Mouse (Mus musculus): Measurements from ENCODE around the gene Mns1. TPM values are rescaled to one million over a fixed set of nuclear protein-coding genes. Genes with fewer than 3 reads are reported as not detected.

Mns1 gene
- polyA plus RNA-seq, 1 experiment = 1.3 TPM

DNA sequence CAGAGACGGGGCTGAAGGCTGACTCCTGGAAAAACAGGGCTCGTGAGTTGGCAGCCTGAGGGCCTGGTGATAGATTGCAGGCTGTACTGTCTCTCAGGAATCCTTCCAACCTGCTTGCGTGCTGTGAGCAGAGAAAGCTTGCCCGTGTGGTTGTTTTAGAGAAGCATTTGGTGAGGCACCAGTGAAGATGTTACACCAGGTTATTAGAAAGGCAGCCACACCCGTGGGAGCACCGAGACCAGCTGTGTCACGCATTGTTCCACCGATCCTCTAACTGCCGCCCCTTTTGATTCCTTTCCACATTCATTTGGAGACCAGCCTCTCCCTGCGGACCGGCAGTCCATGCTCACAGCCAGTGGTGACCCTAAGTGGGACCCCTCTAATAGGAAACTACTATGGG lies 15.5 kb upstream of the Mns1 start:
- TF ChIP-seq POLR2A (IDR thresholded peaks at IDR 0.05; ENCODE audit: borderline replicate concordance, extremely low read depth, low read depth, low read length) = no peak

DNA sequence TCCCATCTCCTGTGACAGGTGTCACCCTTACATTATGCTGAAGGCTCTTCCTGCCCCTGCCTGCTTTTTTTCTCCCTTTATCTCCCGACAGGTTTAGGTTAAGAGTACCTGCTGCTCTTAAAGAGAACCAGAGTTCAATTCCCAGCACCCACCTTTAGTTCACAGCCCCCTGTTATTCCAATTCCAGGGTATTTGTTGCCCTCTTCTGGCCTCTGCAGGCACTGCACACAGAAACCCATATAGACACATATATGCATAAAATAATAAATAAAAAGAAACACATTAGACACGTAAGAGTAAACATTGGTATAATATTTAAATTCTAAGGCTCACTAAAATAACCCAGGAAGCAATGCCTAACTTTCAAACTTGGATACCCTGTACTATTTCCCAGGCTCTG lies 15.1 kb upstream of the Mns1 start:
- Histone ChIP-seq H3K4me1 (ENCODE audit: control insufficient read depth, insufficient read depth, low read length) (no peaks in the 10 kb centered on the region), H3K4me3 (replicated peaks; ENCODE audit: extremely low read depth, low read depth, low read length) (no peak overlapping the region)
- TF ChIP-seq POLR2A (IDR thresholded peaks at IDR 0.05; ENCODE audit: borderline replicate concordance, extremely low read depth, low read depth, low read length) = no peak
- no peak for TF ChIP-seq CTCF (IDR thresholded peaks at IDR 0.05; ENCODE audit: insufficient read depth, low read length)
- WGBS = 87% methylated on average over 2 of the region's 2 CpGs
- DNase-seq = no peak

More for the DNA sequence above, 15.5 kb upstream of the Mns1 start:
- no peak for DNase-seq
- Histone ChIP-seq H3K4me3 (replicated peaks; ENCODE audit: extremely low read depth, low read depth, low read length) (no peak overlapping the region), H3K4me1 (ENCODE audit: control insufficient read depth, insufficient read depth, low read length) (no peaks in the 10 kb centered on the region)
- WGBS = 51% methylated on average over 11 of the region's 11 CpGs

DNA sequence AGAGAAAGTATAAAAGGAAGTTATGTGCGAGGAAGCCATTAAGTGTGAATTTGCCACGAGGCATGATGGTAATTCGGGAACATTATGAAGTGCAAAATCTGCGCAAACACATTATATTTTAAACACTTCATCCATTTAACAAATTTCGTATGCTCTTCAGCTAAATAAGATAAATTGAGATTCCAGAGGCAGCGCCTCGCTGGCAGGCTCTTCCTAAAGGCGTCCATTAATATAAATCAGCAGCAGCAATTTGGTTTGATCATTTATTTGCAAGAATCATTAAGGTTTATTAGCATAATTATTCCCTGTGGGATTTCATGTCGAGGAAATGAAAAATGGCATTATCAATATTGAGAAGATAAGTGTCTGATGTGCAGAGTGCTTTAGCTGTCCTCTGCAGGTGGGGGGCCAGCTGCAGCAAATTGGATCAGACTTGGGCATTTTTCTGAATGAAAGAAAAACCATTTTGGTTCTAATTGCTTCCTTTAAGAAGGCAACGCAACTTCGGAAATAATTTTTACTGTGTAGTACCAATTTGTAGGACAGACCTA lies 12.4 kb upstream of the Mns1 start:
- WGBS = 73% methylated on average over 11 of the region's 11 CpGs
- TF ChIP-seq CTCF (IDR thresholded peaks at IDR 0.05; ENCODE audit: insufficient read depth, low read length) = no peak
- TF ChIP-seq POLR2A (IDR thresholded peaks at IDR 0.05; ENCODE audit: borderline replicate concordance, extremely low read depth, low read depth, low read length) = no peak
- H3K4me3 ChIP-seq (replicated peaks; ENCODE audit: extremely low read depth, low read depth, low read length) = no peak overlapping the region
- H3K4me1 ChIP-seq (ENCODE audit: control insufficient read depth, insufficient read depth, low read length) = no peaks in the 10 kb centered on the region
- DNase-seq = no peak

DNA sequence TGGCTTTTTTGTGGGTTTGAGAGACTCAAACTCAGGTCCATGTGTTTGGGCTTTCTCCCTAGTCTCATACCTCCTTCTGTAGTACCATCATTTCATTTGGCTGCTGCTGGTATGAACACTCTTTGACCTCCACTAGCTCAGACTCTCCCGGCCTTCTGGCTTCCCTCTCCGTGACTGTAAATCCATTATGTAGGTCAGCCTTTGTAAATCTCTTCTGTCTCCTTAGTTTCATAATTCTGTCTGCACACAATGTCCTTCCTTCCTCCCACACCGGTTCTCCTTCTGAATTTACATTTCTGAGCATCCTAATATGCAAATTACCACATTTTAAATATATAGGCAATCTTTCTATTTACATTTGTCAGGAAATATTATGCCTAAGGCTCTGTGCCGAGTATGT lies 9.9 kb upstream of the Mns1 start:
- Histone ChIP-seq H3K4me3 (replicated peaks; ENCODE audit: extremely low read depth, low read depth, low read length) (no peak overlapping the region), H3K4me1 (ENCODE audit: control insufficient read depth, insufficient read depth, low read length) (no peaks in the 10 kb centered on the region)
- TF ChIP-seq POLR2A (IDR thresholded peaks at IDR 0.05; ENCODE audit: borderline replicate concordance, extremely low read depth, low read depth, low read length) (no peak), CTCF (IDR thresholded peaks at IDR 0.05; ENCODE audit: insufficient read depth, low read length) (no peak)
- DNase-seq = no peak
- WGBS = 49% methylated on average over 4 of the region's 4 CpGs

DNA sequence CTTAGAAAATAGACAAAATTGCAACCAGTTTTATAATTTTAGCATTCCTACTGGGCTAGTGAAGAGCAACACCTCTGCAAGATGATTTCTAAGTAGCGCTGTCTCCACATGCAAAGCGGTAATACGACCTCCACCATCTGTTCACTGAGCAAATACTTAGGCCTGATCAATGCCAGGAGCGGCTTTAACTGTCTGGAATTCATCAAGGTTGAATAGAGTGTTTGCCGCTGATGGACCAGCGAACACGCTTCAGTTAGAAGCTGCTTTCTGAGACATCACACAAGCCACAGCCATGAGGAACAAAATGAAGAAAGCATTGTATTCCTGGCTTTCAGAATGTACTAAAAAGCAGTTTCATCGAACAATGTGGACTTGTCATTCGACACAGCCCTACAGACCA lies 2.9 kb upstream of the Mns1 start:
- H3K4me1 ChIP-seq (ENCODE audit: control insufficient read depth, insufficient read depth, low read length) = 0 out of 2 replicates have a peak, but pooled peaks cover 3% of the 10 kb centered on the region
- TF ChIP-seq CTCF (IDR thresholded peaks at IDR 0.05; ENCODE audit: insufficient read depth, low read length) = no peak
- TF ChIP-seq POLR2A (IDR thresholded peaks at IDR 0.05; ENCODE audit: borderline replicate concordance, extremely low read depth, low read depth, low read length) = no peak
- H3K4me3 ChIP-seq (replicated peaks; ENCODE audit: extremely low read depth, low read depth, low read length) = no peak overlapping the region
- DNase-seq = no peak
- 79% methylated on average over 9 of the region's 9 CpGs for WGBS

DNA sequence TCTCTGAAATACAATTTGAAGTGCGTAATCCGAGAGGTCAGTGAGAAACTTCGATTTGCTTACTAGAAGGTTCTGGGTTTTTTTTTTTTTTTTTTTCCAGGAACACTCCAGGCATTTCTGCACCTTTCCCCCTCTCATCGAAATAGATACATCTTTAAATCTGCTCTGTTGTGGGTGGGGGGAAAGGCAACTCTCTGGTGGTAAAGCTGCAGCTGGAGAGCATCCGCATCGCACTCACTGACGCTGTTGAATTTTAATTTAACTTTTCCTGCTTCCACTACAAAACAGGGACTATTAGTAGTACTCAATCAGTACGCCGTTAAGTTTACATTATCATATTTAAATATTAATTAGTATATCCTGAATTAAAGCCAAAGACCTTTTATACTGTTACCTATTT lies 938 bp downstream of the Mns1 start:
- H3K4me1 ChIP-seq (ENCODE audit: control insufficient read depth, insufficient read depth, low read length) = 0 out of 2 replicates have a peak, but pooled peaks cover 3% of the 10 kb centered on the region
- 2% methylated on average over 9 of the region's 9 CpGs for WGBS
- H3K4me3 ChIP-seq (replicated peaks; ENCODE audit: extremely low read depth, low read depth, low read length) = peak overlapping the region; percentile 76
- TF ChIP-seq CTCF (IDR thresholded peaks at IDR 0.05; ENCODE audit: insufficient read depth, low read length) = no peak
- no peak for TF ChIP-seq POLR2A (IDR thresholded peaks at IDR 0.05; ENCODE audit: borderline replicate concordance, extremely low read depth, low read depth, low read length)
- DNase-seq = no peak

DNA sequence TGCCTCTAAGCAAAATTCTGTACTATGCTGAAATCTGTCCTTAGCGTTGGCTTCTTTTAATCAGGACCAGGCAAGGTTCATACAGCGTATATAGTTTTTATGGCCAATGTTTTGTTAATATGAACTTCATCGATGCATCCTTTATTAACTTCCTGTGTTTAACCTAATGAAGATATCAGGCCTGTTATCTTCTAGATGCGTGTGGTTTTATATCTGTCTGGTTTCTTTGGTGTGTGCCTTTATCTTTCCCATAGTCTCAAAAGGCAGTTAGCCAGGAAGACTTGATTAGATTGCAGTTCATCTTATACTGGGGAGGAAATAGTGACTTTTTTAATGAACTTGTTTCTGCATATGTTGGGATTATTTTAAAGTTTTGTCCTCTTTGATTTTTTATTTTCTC lies 2.5 kb downstream of the Mns1 start:
- DNase-seq = no peak
- 77% methylated on average over 4 of the region's 4 CpGs for WGBS
- TF ChIP-seq CTCF (IDR thresholded peaks at IDR 0.05; ENCODE audit: insufficient read depth, low read length) (no peak), POLR2A (IDR thresholded peaks at IDR 0.05; ENCODE audit: borderline replicate concordance, extremely low read depth, low read depth, low read length) (no peak)
- Histone ChIP-seq H3K4me1 (ENCODE audit: control insufficient read depth, insufficient read depth, low read length) (0 out of 2 replicates have a peak, but pooled peaks cover 3% of the 10 kb centered on the region), H3K4me3 (replicated peaks; ENCODE audit: extremely low read depth, low read depth, low read length) (no peak overlapping the region)

DNA sequence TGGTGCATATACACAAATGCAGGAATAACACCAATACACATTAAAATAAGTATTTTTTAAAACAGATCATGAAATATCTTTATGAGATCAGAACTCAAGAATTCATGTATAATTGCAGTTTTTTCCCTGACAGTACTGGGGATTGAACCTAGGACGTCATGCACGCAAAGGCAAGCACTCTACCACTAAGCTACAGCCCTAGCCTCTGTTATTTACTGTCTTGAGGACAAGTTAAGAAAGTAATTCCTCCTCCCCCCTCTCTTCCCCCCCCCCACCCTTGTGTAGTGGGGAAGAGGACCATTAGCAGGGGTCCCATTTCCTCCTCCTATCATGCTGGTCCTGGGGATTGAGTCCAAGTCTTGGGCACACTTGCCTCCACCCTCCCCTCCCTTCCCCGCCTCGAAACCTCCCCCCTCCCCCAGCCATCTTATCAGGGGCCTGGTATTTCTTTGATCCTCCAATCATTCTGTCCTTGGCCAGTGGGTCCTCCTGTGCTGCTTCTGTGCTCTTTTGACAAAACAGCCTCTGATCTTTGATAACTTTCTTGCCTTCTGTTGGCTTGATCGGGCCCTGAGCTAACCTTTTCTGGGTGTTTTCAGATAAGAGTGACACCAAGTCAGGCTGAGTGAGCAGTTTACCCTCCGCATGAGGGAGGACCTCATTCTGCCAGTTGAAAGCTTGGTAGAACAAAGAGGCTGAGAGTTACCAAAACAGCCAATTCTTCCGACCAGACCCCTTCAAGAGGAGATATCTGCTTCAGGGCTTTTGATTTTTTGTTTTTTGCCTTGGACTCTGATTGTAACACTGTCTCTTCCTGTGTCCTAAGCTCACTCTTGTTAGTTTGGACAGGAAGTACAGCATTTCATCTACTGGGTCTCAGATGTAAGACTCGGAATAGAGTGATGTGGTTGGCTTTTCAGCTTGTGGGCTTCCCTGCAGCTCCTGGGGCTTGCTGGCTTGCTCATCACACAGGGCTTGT lies 3.4 kb downstream of the Mns1 start:
- DNase-seq = no peak
- 68% methylated on average over 8 of the region's 8 CpGs for WGBS
- H3K4me1 ChIP-seq (ENCODE audit: control insufficient read depth, insufficient read depth, low read length) = 0 out of 2 replicates have a peak, but pooled peaks cover 3% of the 10 kb centered on the region
- no peak for TF ChIP-seq POLR2A (IDR thresholded peaks at IDR 0.05; ENCODE audit: borderline replicate concordance, extremely low read depth, low read depth, low read length)
- TF ChIP-seq CTCF (IDR thresholded peaks at IDR 0.05; ENCODE audit: insufficient read depth, low read length) = no peak
- H3K4me3 ChIP-seq (replicated peaks; ENCODE audit: extremely low read depth, low read depth, low read length) = no peak overlapping the region

DNA sequence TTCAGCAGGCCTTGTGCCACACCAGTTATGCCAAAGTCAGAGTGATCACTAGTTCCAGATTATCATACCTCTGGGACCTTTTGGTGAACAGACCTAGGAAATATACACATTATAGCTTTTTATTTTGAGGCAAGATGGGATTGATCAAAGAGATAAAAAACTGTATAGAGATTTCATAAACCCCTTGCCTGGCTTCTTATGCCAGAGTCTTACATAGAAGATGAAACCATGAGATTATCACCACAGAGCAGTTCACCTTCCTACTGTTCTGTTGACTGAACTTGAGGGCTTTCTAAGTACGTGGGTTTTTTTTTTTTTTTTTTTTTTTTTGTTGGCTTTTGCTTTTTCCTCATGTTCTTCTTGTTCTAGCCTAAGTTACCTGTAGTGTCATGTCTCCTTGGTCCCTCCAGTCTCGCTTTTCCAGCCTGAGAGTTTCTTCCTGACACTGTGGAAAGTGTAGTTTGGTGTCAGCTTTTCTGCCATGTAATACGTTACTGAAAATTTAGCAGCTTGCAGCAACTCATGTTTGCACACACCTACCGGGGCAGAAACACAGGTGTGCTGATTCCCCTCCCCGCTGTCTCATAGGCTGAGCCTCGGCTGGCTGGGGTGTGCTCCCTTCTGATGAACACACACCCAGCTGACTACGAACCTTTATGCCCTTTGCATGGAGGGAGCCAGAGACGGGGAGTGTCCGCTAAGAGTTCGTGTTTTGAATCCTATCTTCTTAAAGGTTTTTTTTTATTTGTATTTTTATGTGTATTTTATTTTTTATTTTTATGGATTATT lies 4.3 kb downstream of the Mns1 start:
- no peak overlapping the region for H3K4me3 ChIP-seq (replicated peaks; ENCODE audit: extremely low read depth, low read depth, low read length)
- no peak for DNase-seq
- 80% methylated on average over 10 of the region's 10 CpGs for WGBS
- 0 out of 2 replicates have a peak, but pooled peaks cover 3% of the 10 kb centered on the region for H3K4me1 ChIP-seq (ENCODE audit: control insufficient read depth, insufficient read depth, low read length)
- TF ChIP-seq POLR2A (IDR thresholded peaks at IDR 0.05; ENCODE audit: borderline replicate concordance, extremely low read depth, low read depth, low read length) (no peak), CTCF (IDR thresholded peaks at IDR 0.05; ENCODE audit: insufficient read depth, low read length) (no peak)

Measured in lung, adult 2 months (tissue).